27 mouse cellular contexts compared by ENCODE assay signal in genomic region chr4:106624271-106624670, GRCm38 (mm10). TPM values are rescaled to one million over a fixed set of nuclear protein-coding genes. Genes with fewer than 3 reads are reported as not detected.
DNase-seq lines count a peak whose midpoint lies in the region; ATAC-seq and TF ChIP-seq lines count a peak whose summit lies in the region.
"Had no signal": no experiment of that assay in that cellular context is flagged by ENCODE, and none has a peak within 500 bp of the region (broad histone marks: within the 10 kb centered on the region; RNA-seq: fewer than 3 reads in every experiment).

No protein-coding gene starts in this region.

- no peak for TF ChIP-seq POLR2A in kidney, adult 2 months (IDR thresholded peaks at IDR 0.05; ENCODE audit: low read depth, low read length)

- H3K4me2 ChIP-seq in midbrain, embryonic 11.5 days, result no peak overlapping the region
- no peak overlapping the region for H3K4me2 ChIP-seq in midbrain, embryonic 15.5 days
- H3K4me2 ChIP-seq in heart, embryonic 11.5 days, result no peak overlapping the region
- H3K4me2 ChIP-seq: forebrain, embryonic 13.5 days; heart, embryonic 12.5 days; heart, embryonic 15.5 days; hindbrain, embryonic 13.5 days had no signal

- no peaks in the 10 kb centered on the region for H3K9me3 ChIP-seq in midbrain, embryonic 11.5 days (ENCODE audit: control insufficient read depth, low read length)
- no peaks in the 10 kb centered on the region for H3K9me3 ChIP-seq in midbrain, embryonic 15.5 days
- H3K9me3 ChIP-seq in heart, embryonic 11.5 days (replicated peaks; ENCODE audit: control insufficient read depth, low read length), result no peaks in the 10 kb centered on the region
- H3K9me3 ChIP-seq: forebrain, embryonic 10.5 days; forebrain, embryonic 13.5 days; G1E; heart, embryonic 12.5 days; heart, embryonic 15.5 days; hindbrain, embryonic 10.5 days; hindbrain, embryonic 13.5 days had no signal

- H3K4me3 ChIP-seq in kidney, adult 2 months (ENCODE audit: insufficient read depth, low read depth, low read length), result no peak overlapping the region
- no peak overlapping the region for H3K4me3 ChIP-seq in midbrain, embryonic 11.5 days (ENCODE audit: low read depth, low read length)
- no peak overlapping the region for H3K4me3 ChIP-seq in midbrain, embryonic 15.5 days
- no peak overlapping the region for H3K4me3 ChIP-seq in heart, embryonic 11.5 days (ENCODE audit: low read depth, low read length)
- H3K4me3 ChIP-seq: forebrain, embryonic 10.5 days; forebrain, embryonic 13.5 days; heart, embryonic 12.5 days; heart, embryonic 15.5 days; hindbrain, embryonic 10.5 days; hindbrain, embryonic 13.5 days had no signal

- H3K36me3 ChIP-seq in kidney, adult 2 months (ENCODE audit: control insufficient read depth, insufficient read depth, low read length), result no peaks in the 10 kb centered on the region
- H3K36me3 ChIP-seq in midbrain, embryonic 11.5 days (ENCODE audit: control insufficient read depth, insufficient read depth, low read length), result no peaks in the 10 kb centered on the region
- no peaks in the 10 kb centered on the region for H3K36me3 ChIP-seq in midbrain, embryonic 15.5 days (replicated peaks)
- H3K36me3 ChIP-seq in heart, embryonic 11.5 days (ENCODE audit: control insufficient read depth, insufficient read depth, low read length), result no peaks in the 10 kb centered on the region
- H3K36me3 ChIP-seq: forebrain, embryonic 10.5 days; G1E; heart, embryonic 12.5 days; heart, embryonic 15.5 days; hindbrain, embryonic 10.5 days; hindbrain, embryonic 13.5 days had no signal

- H3K27ac ChIP-seq in kidney, adult 2 months (ENCODE audit: insufficient read depth, low read depth, low read length), result no peak overlapping the region
- no peak overlapping the region for H3K27ac ChIP-seq in midbrain, embryonic 11.5 days (ENCODE audit: low read depth, low read length)
- no peak overlapping the region for H3K27ac ChIP-seq in midbrain, embryonic 15.5 days
- no peak overlapping the region for H3K27ac ChIP-seq in heart, embryonic 11.5 days (ENCODE audit: low read depth, low read length)
- H3K27ac ChIP-seq: forebrain, embryonic 10.5 days; forebrain, embryonic 13.5 days; heart, embryonic 15.5 days; hindbrain, embryonic 10.5 days; hindbrain, embryonic 13.5 days had no signal

- no peak overlapping the region for H3K9ac ChIP-seq in midbrain, embryonic 11.5 days (ENCODE audit: low read length)
- H3K9ac ChIP-seq in midbrain, embryonic 15.5 days, result no peak overlapping the region
- no peak overlapping the region for H3K9ac ChIP-seq in heart, embryonic 11.5 days (ENCODE audit: low read depth, low read length)
- H3K9ac ChIP-seq: forebrain, embryonic 13.5 days; heart, embryonic 12.5 days; heart, embryonic 15.5 days; hindbrain, embryonic 13.5 days had no signal

- DNase-seq in kidney, adult 2 months, result peak; percentile 50
- DNase-seq in kidney, postnatal 14 days, result no peak
- peak; percentile 16 for DNase-seq in lung, postnatal 14 days
- DNase-seq in lung, postnatal 4 days, result no peak
- DNase-seq in midbrain, embryonic 11.5 days (ENCODE audit: low spot score, missing footprints), result peak; percentile 44
- DNase-seq: adrenal gland, postnatal 10 days; adrenal gland, postnatal 36 days; B cell, adult 2 months; cerebellum, adult 18-20 months; cerebellum, adult 9-10 months; cerebellum, postnatal 14 days; gastrocnemius, postnatal 10 days; gastrocnemius, postnatal 36 days; heart, postnatal 10 days; heart, postnatal 36 days had no signal

- no peak for ATAC-seq in midbrain, embryonic 11.5 days (ENCODE audit: low FRiP score)
- no peak for ATAC-seq in midbrain, embryonic 15.5 days (replicated peaks)
- no peak for ATAC-seq in heart, embryonic 11.5 days (replicated peaks; ENCODE audit: insufficient number of reproducible peaks, low FRiP score, low TSS enrichment)
- ATAC-seq: forebrain, embryonic 13.5 days; forebrain, embryonic 16.5 days; Patski had no signal

- peaks cover 19% of the 10 kb centered on the region for H3K4me1 ChIP-seq in kidney, adult 2 months (ENCODE audit: control insufficient read depth, insufficient read depth, low read length)
- H3K4me1 ChIP-seq in midbrain, embryonic 11.5 days (ENCODE audit: control insufficient read depth, insufficient read depth, low read length), result no peaks in the 10 kb centered on the region
- H3K4me1 ChIP-seq in midbrain, embryonic 15.5 days, result peaks cover 17% of the 10 kb centered on the region
- H3K4me1 ChIP-seq in heart, embryonic 11.5 days (ENCODE audit: control insufficient read depth, insufficient read depth, low read length), result no peaks in the 10 kb centered on the region
- H3K4me1 ChIP-seq: heart, embryonic 12.5 days had no signal

- H3K27me3 ChIP-seq in kidney, adult 2 months (replicated peaks; ENCODE audit: control insufficient read depth, insufficient read depth, low read length), result no peaks in the 10 kb centered on the region
- peaks cover 21% of the 10 kb centered on the region for H3K27me3 ChIP-seq in midbrain, embryonic 11.5 days (ENCODE audit: control insufficient read depth, insufficient read depth, low read length)
- peaks cover 36% of the 10 kb centered on the region for H3K27me3 ChIP-seq in midbrain, embryonic 15.5 days (replicated peaks)
- H3K27me3 ChIP-seq in heart, embryonic 11.5 days (ENCODE audit: control insufficient read depth, insufficient read depth, low read length), result peaks cover 61% of the 10 kb centered on the region
- H3K27me3 ChIP-seq: Patski had no signal

- WGBS in kidney, adult 2 months, result 81% methylated on average over 10 of the region's 10 CpGs
- 89% methylated on average over 10 of the region's 10 CpGs for WGBS in midbrain, embryonic 11.5 days
- WGBS in midbrain, embryonic 15.5 days, result 93% methylated on average over 10 of the region's 10 CpGs
- 78% methylated on average over 10 of the region's 10 CpGs for WGBS in heart, embryonic 11.5 days (ENCODE audit: insufficient replicate concordance)

- no peak for TF ChIP-seq CTCF in kidney, adult 2 months (conservative IDR thresholded peaks at IDR 0.05; ENCODE audit: insufficient read depth, insufficient read length, low read depth, low read length)

RNA-seq across cellular contexts. Expression of gene Ttc22, which starts 2.0 kb away (rescaled TPM):
- 4.6 and 6.1 TPM in 2 replicates for polyA plus RNA-seq in kidney, adult 2 months (2012; rRNA removed)
- not detected in 2 replicates for polyA plus RNA-seq in midbrain, embryonic 11.5 days (2014; fragmentation: Nextera tagmentation; extraction: Ambion mirVana)
- 3.4 and 4.4 TPM in 2 replicates for polyA plus RNA-seq in midbrain, embryonic 15.5 days (2015; fragmentation: Nextera tagmentation; extraction: Ambion mirVana)
- polyA plus RNA-seq in heart, embryonic 11.5 days (2014; fragmentation: Nextera tagmentation; extraction: Ambion mirVana), result 0.43 and 0.66 TPM in 2 replicates
- polyA plus RNA-seq: forebrain, embryonic 10.5 days; G1E; hindbrain, embryonic 10.5 days had no signal

RNA-seq across cellular contexts. Expression of gene Lexm, which starts 7.2 kb away (rescaled TPM):
- polyA plus RNA-seq in kidney, adult 2 months (2012; rRNA removed), result not detected in 2 replicates
- polyA plus RNA-seq in midbrain, embryonic 11.5 days (2014; fragmentation: Nextera tagmentation; extraction: Ambion mirVana), result 0.18 and 0.25 TPM in 2 replicates
- polyA plus RNA-seq in midbrain, embryonic 15.5 days (2015; fragmentation: Nextera tagmentation; extraction: Ambion mirVana), result not detected in 2 replicates
- 0.34 and 1.3 TPM in 2 replicates for polyA plus RNA-seq in heart, embryonic 11.5 days (2014; fragmentation: Nextera tagmentation; extraction: Ambion mirVana)
- polyA plus RNA-seq: embryonic facial prominence, embryonic 14.5 days; forebrain, embryonic 10.5 days; forebrain, embryonic 13.5 days; forebrain, embryonic 16.5 days; G1E; heart, embryonic 15.5 days; Patski had no signal

RNA-seq across cellular contexts. Expression of gene Pars2, which starts 26.6 kb away (rescaled TPM):
- polyA plus RNA-seq in kidney, adult 2 months (2012; rRNA removed), result 9.6 and 10.6 TPM in 2 replicates
- polyA plus RNA-seq in midbrain, embryonic 11.5 days (2014; fragmentation: Nextera tagmentation; extraction: Ambion mirVana), result 11.4 and 12.4 TPM in 2 replicates
- 9.7 and 10.4 TPM in 2 replicates for polyA plus RNA-seq in midbrain, embryonic 15.5 days (2015; fragmentation: Nextera tagmentation; extraction: Ambion mirVana)
- 11.3 and 12.2 TPM in 2 replicates for polyA plus RNA-seq in heart, embryonic 11.5 days (2014; fragmentation: Nextera tagmentation; extraction: Ambion mirVana)

RNA-seq across cellular contexts. Expression of gene Ttc4, which starts 54.5 kb away (rescaled TPM):
- 41.3 and 50.4 TPM in 2 replicates for polyA plus RNA-seq in kidney, adult 2 months (2012; rRNA removed)
- 87.9 and 97.3 TPM in 2 replicates for polyA plus RNA-seq in midbrain, embryonic 11.5 days (2014; fragmentation: Nextera tagmentation; extraction: Ambion mirVana)
- 158 TPM in 2 replicates for polyA plus RNA-seq in midbrain, embryonic 15.5 days (2015; fragmentation: Nextera tagmentation; extraction: Ambion mirVana)
- polyA plus RNA-seq in heart, embryonic 11.5 days (2014; fragmentation: Nextera tagmentation; extraction: Ambion mirVana), result 54.2 and 62.5 TPM in 2 replicates

Comparison
In these comparisons a context has a peak if more than half of its experiments do, and no peak if none do; other contexts are left out.
1. DNase-seq: peak in kidney, adult 2 months (single experiment), lung, postnatal 14 days (single experiment) and midbrain, embryonic 11.5 days (single experiment); none in kidney, postnatal 14 days (single experiment) and lung, postnatal 4 days (0 of 2).